Mouse (Mus musculus): ENCODE results near the gene Ubap2l. TPM values are rescaled to one million over a fixed set of nuclear protein-coding genes. Genes with fewer than 3 reads are reported as not detected.
A peak's percentile ranks its signal among the peaks of the same experiment; 100 is the strongest.

The Ubap2l gene
- polyA plus RNA-seq, 1 experiment from 2014 or later = 163 TPM

- no peak for ATAC-seq (ENCODE audit: low read depth)
- Histone ChIP-seq H3K4me3 (ENCODE audit: low read depth, low read length) (no peak overlapping the region), H3K4me2 (ENCODE audit: low read depth, low read length) (no peak overlapping the region), H3K9me3 (ENCODE audit: control insufficient read depth, low read length) (no peaks in the 10 kb centered on the region), H3K27me3 (ENCODE audit: control insufficient read depth, insufficient read depth, low read length) (peaks cover 2% of the 10 kb centered on the region; the same call in 1 of the 2 replicates), H3K36me3 (ENCODE audit: control insufficient read depth, insufficient read depth, low read length) (no peaks in the 10 kb centered on the region), H3K9ac (replicated peaks; ENCODE audit: low read depth, low read length) (no peak overlapping the region), H3K4me1 (ENCODE audit: control insufficient read depth, insufficient read depth, low read length) (peaks cover 25% of the 10 kb centered on the region), H3K27ac (ENCODE audit: low read depth, low read length) (no peak overlapping the region)
- WGBS = 97% methylated on average over 8 of the region's 8 CpGs
Observed at GRCm38 (mm10) chr3:89965557-89965956, 86.9 kb downstream of the Ubap2l start.

GRCm38 (mm10) chr3:89963926-89964739 is 88.3 kb downstream of the Ubap2l start:
- H3K4me2 ChIP-seq (ENCODE audit: low read depth, low read length) = peak overlapping the region; percentile 96

GRCm38 (mm10) chr3:89963221-89963763 is 89.1 kb downstream of the Ubap2l start, which contains the start of gene Atp8b2:
Gene Atp8b2, minus strand, starts transcription at chr3:89963508.
- peak; percentile 69 for ATAC-seq (ENCODE audit: low read depth)
- WGBS = 0% methylated on average over 34 of the region's 35 CpGs
- peaks cover 6% of the 10 kb centered on the region; the same call in 1 of the 2 replicates for H3K36me3 ChIP-seq (ENCODE audit: control insufficient read depth, insufficient read depth, low read length)
- peak within 1 kb of the TSS; percentile 91 for H3K27ac ChIP-seq (ENCODE audit: low read depth, low read length)
- no peaks in the 10 kb centered on the region for H3K9me3 ChIP-seq (ENCODE audit: control insufficient read depth, low read length)
- peak within 1 kb of the TSS; percentile 91 for H3K9ac ChIP-seq (replicated peaks; ENCODE audit: low read depth, low read length)
- peak within 1 kb of the TSS; percentile 98 for H3K4me3 ChIP-seq (ENCODE audit: low read depth, low read length)
- peak within 1 kb of the TSS; percentile 96 for H3K4me2 ChIP-seq (ENCODE audit: low read depth, low read length)
- peaks cover 41% of the 10 kb centered on the region for H3K4me1 ChIP-seq (ENCODE audit: control insufficient read depth, insufficient read depth, low read length)
- peaks cover 2% of the 10 kb centered on the region; the same call in 1 of the 2 replicates for H3K27me3 ChIP-seq (ENCODE audit: control insufficient read depth, insufficient read depth, low read length)

More at GRCm38 (mm10) chr3:89963926-89964739, 88.3 kb downstream of the Ubap2l start:
- Histone ChIP-seq H3K27ac (ENCODE audit: low read depth, low read length) (peak overlapping the region; percentile 91), H3K27me3 (ENCODE audit: control insufficient read depth, insufficient read depth, low read length) (peaks cover 2% of the 10 kb centered on the region; the same call in 1 of the 2 replicates), H3K4me3 (ENCODE audit: low read depth, low read length) (peak overlapping the region; percentile 98), H3K9me3 (ENCODE audit: control insufficient read depth, low read length) (no peaks in the 10 kb centered on the region), H3K9ac (replicated peaks; ENCODE audit: low read depth, low read length) (peak overlapping the region; percentile 91), H3K36me3 (ENCODE audit: control insufficient read depth, insufficient read depth, low read length) (no peaks in the 10 kb centered on the region), H3K4me1 (ENCODE audit: control insufficient read depth, insufficient read depth, low read length) (peaks cover 37% of the 10 kb centered on the region)
- 33% methylated on average over 22 of the region's 22 CpGs for WGBS
- ATAC-seq (ENCODE audit: low read depth) = no peak

GRCm38 (mm10) chr3:89962751-89963220 is 89.6 kb downstream of the Ubap2l start:
- peak; percentile 15 for ATAC-seq (ENCODE audit: low read depth)
- peaks cover 41% of the 10 kb centered on the region for H3K4me1 ChIP-seq (ENCODE audit: control insufficient read depth, insufficient read depth, low read length)
- peaks cover 2% of the 10 kb centered on the region; the same call in 1 of the 2 replicates for H3K27me3 ChIP-seq (ENCODE audit: control insufficient read depth, insufficient read depth, low read length)
- peak overlapping the region; percentile 91 for H3K9ac ChIP-seq (replicated peaks; ENCODE audit: low read depth, low read length)
- H3K36me3 ChIP-seq (ENCODE audit: control insufficient read depth, insufficient read depth, low read length) = peaks cover 10% of the 10 kb centered on the region
- WGBS = 0% methylated on average over 29 of the region's 30 CpGs
- peak overlapping the region; percentile 96 for H3K4me2 ChIP-seq (ENCODE audit: low read depth, low read length)
- H3K4me3 ChIP-seq (ENCODE audit: low read depth, low read length) = peak overlapping the region; percentile 98
- peak overlapping the region; percentile 91 for H3K27ac ChIP-seq (ENCODE audit: low read depth, low read length)
- H3K9me3 ChIP-seq (ENCODE audit: control insufficient read depth, low read length) = no peaks in the 10 kb centered on the region

- Histone ChIP-seq H3K27ac (ENCODE audit: low read depth, low read length) (peak overlapping the region; percentile 91), H3K4me1 (ENCODE audit: control insufficient read depth, insufficient read depth, low read length) (peaks cover 41% of the 10 kb centered on the region), H3K36me3 (ENCODE audit: control insufficient read depth, insufficient read depth, low read length) (peaks cover 16% of the 10 kb centered on the region), H3K9ac (replicated peaks; ENCODE audit: low read depth, low read length) (peak overlapping the region; percentile 91), H3K4me3 (ENCODE audit: low read depth, low read length) (peak overlapping the region; percentile 98), H3K27me3 (ENCODE audit: control insufficient read depth, insufficient read depth, low read length) (peaks cover 2% of the 10 kb centered on the region; the same call in 1 of the 2 replicates), H3K9me3 (ENCODE audit: control insufficient read depth, low read length) (no peaks in the 10 kb centered on the region), H3K4me2 (ENCODE audit: low read depth, low read length) (peak overlapping the region; percentile 96)
- no peak for ATAC-seq (ENCODE audit: low read depth)
- 7% methylated on average over 14 of the region's 14 CpGs for WGBS
Observed at GRCm38 (mm10) chr3:89962059-89962750, 90.2 kb downstream of the Ubap2l start.

GRCm38 (mm10) chr3:89961436-89961835 is 91.0 kb downstream of the Ubap2l start:
- 55% methylated on average over 4 of the region's 4 CpGs for WGBS
- Histone ChIP-seq H3K4me2 (ENCODE audit: low read depth, low read length) (peak overlapping the region; percentile 96), H3K27me3 (ENCODE audit: control insufficient read depth, insufficient read depth, low read length) (peaks cover 2% of the 10 kb centered on the region; the same call in 1 of the 2 replicates), H3K9ac (replicated peaks; ENCODE audit: low read depth, low read length) (peak overlapping the region; percentile 91; the same call in 1 of the 2 replicates), H3K27ac (ENCODE audit: low read depth, low read length) (no peak overlapping the region), H3K9me3 (ENCODE audit: control insufficient read depth, low read length) (no peaks in the 10 kb centered on the region), H3K36me3 (ENCODE audit: control insufficient read depth, insufficient read depth, low read length) (peaks cover 23% of the 10 kb centered on the region), H3K4me3 (ENCODE audit: low read depth, low read length) (peak overlapping the region; percentile 98; the same call in 1 of the 2 replicates), H3K4me1 (ENCODE audit: control insufficient read depth, insufficient read depth, low read length) (peaks cover 41% of the 10 kb centered on the region)
- ATAC-seq (ENCODE audit: low read depth) = no peak

GRCm38 (mm10) chr3:89960469-89960868 is 92.0 kb downstream of the Ubap2l start:
- WGBS = 0% methylated on average over 30 of the region's 30 CpGs
- H3K9me3 ChIP-seq (ENCODE audit: control insufficient read depth, low read length) = no peaks in the 10 kb centered on the region
- peaks cover 32% of the 10 kb centered on the region for H3K36me3 ChIP-seq (ENCODE audit: control insufficient read depth, insufficient read depth, low read length)
- ATAC-seq (ENCODE audit: low read depth) = peak; percentile 88
- peak overlapping the region; percentile 56 for H3K4me3 ChIP-seq (ENCODE audit: low read depth, low read length)
- peaks cover 41% of the 10 kb centered on the region for H3K4me1 ChIP-seq (ENCODE audit: control insufficient read depth, insufficient read depth, low read length)
- peak overlapping the region; percentile 76 for H3K27ac ChIP-seq (ENCODE audit: low read depth, low read length)
- H3K4me2 ChIP-seq (ENCODE audit: low read depth, low read length) = peak overlapping the region; percentile 96
- peak overlapping the region; percentile 80 for H3K9ac ChIP-seq (replicated peaks; ENCODE audit: low read depth, low read length)
- peaks cover 2% of the 10 kb centered on the region; the same call in 1 of the 2 replicates for H3K27me3 ChIP-seq (ENCODE audit: control insufficient read depth, insufficient read depth, low read length)

GRCm38 (mm10) chr3:89959435-89959834 is 93.0 kb downstream of the Ubap2l start:
- peak overlapping the region; percentile 96 for H3K4me2 ChIP-seq (ENCODE audit: low read depth, low read length)
- no peak overlapping the region for H3K27ac ChIP-seq (ENCODE audit: low read depth, low read length)
- H3K9ac ChIP-seq (replicated peaks; ENCODE audit: low read depth, low read length) = no peak overlapping the region
- WGBS = 68% methylated on average over 4 of the region's 4 CpGs
- peaks cover 34% of the 10 kb centered on the region for H3K36me3 ChIP-seq (ENCODE audit: control insufficient read depth, insufficient read depth, low read length)
- peak overlapping the region; percentile 56 for H3K4me3 ChIP-seq (ENCODE audit: low read depth, low read length)
- H3K9me3 ChIP-seq (ENCODE audit: control insufficient read depth, low read length) = no peaks in the 10 kb centered on the region
- H3K4me1 ChIP-seq (ENCODE audit: control insufficient read depth, insufficient read depth, low read length) = peaks cover 34% of the 10 kb centered on the region
- ATAC-seq (ENCODE audit: low read depth) = no peak
- H3K27me3 ChIP-seq (ENCODE audit: control insufficient read depth, insufficient read depth, low read length) = peaks cover 2% of the 10 kb centered on the region; the same call in 1 of the 2 replicates

Data from neural tube, embryonic 14.5 days (tissue).